Mouse (Mus musculus) spleen, adult 2 months (tissue): ENCODE results near the gene Tspan11.

Source experiments
- CTCF ChIP-seq: fragments of 200-500 bp; IDR thresholded peaks from 2 replicates; pipeline ENCODE4 v1.5.1; 2011; ENCODE audit warnings: mild to moderate bottlenecking, inconsistent platforms; ENCODE audit not compliant: insufficient read depth, insufficient read length, insufficient replicate concordance; ENCODE audit errors: extremely low read depth
- POLR2A ChIP-seq: fragments of 200-500 bp; IDR thresholded peaks from 2 replicates; pipeline ENCODE4 v1.6.1; 2011; ENCODE audit warnings: low read depth, low read length, inconsistent platforms

- no peak for TF ChIP-seq CTCF
- TF ChIP-seq POLR2A: no peak
Measured at GRCm38 (mm10) chr6:127971931-127972330, 84.5 kb downstream of the Tspan11 start.
